Mouse (Mus musculus) left cerebral cortex, postnatal 4 days (tissue): ENCODE measurements at regions not wholly inside any gene's neighbourhood (a gene's known extent, or its start where the extent isn't known, plus 50 kb on each side); places are given as distances from the start of the nearest gene placed in this dataset.

Experiments used
- DNase-seq: peaks from one replicate; pipeline ENCODE4 v3.0.0-alpha.2; 2022
- intact Hi-C: fragments of 180-260 bp; cut with DNase I; formaldehyde crosslinking; loops from one replicate; pipeline ENCODE4 v1.15.1; 2025

DNA sequence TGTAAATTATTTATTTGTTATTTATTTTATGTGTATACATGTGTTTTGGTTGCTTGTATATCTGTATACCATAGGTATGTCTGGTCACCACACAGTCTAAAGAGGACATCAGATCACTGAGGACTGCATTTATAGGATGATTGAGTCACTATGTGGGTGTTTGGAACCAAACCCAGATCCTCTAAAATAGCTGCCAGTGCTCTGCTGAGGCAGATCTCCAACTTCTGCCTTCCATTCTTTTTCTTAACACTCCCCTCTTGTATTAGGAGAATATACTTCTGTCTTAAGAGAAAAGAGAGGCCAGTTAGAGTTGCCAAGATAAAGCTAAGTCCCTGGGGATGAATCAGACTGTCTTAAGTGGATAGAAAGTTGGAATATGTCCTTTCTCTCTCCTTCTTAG lies 424.2 kb downstream of the Cntn6 start:
- intact Hi-C loops = no loop called here
- no peak for DNase-seq

DNA sequence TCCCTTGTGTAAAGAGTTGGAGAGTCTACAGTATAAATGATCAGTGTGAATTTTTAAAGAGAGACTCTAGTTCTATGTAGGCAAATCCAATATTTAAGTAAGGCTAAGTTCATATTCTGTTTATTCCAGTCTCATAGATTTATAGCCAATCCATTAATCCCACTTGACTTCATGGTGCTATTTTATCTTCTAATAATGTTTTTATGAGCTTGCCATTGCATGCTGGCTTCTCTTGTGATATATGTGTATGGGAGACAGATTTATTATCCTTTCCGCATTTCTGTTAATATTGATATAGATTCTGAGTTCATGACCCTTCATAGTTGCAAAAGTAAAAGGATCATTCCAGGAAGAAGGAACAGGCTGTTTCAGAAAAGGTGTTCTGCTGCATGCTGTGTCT lies 430.0 kb downstream of the Cntn6 start:
- no peak for DNase-seq
- intact Hi-C loops = no loop called here

DNA sequence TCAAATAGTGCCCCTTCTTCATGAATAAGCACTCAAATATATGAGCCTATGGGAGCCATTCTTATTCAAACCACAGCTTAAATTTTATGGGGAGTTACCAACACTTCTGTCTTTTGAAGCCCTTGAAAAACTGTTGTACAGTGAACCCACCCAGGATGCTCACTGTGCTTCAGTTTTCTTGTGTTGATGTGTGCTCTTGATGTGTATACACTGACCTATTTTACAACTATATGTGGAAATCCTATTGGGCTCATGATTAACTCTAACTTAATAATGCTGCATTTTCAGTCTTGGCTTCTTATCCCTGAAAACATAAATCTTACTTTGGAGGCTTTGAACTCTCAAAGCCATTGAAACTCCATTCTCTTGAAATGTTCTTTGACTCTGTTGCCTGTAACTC lies 433.5 kb downstream of the Cntn6 start:
- no peak for DNase-seq

GRCm38 (mm10) chr6:104930284-104930683 lies 437.7 kb downstream of the Cntn6 start:
- intact Hi-C loops = no loop called here
- DNase-seq = no peak

More for the DNA sequence above, 433.5 kb downstream of the Cntn6 start:
- intact Hi-C loops = no loop called here

- no peak for DNase-seq
- intact Hi-C loops = no loop called here
Measured at GRCm38 (mm10) chr6:104932153-104932552, 439.6 kb downstream of the Cntn6 start.

GRCm38 (mm10) chr6:104939134-104939533 lies 446.5 kb downstream of the Cntn6 start:
- no peak for DNase-seq
- intact Hi-C loops = no loop called here

DNA sequence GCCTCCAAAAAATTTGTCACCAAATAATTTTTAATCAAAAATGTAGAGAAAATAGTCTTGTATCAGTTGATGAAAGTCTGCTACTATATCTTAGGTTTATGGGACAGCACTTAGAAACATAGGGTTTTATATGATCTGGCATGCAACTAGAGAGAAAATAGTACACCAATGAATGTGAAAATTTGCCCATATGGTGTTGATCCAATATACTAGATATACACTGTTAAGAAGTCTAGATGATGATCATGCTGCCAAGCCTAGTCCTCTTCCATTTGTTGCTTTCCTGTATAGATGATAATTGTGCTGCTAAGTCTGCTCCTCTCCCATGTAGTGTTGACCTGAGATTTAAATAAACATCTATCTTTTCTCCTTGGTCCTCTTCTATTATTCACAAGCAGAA lies 481.9 kb downstream of the Cntn6 start:
- no peak for DNase-seq
- intact Hi-C loops = no loop called here

- DNase-seq = no peak
- intact Hi-C loops = no loop called here
Measured at GRCm38 (mm10) chr6:104984144-104984543, 491.6 kb downstream of the Cntn6 start.

DNA sequence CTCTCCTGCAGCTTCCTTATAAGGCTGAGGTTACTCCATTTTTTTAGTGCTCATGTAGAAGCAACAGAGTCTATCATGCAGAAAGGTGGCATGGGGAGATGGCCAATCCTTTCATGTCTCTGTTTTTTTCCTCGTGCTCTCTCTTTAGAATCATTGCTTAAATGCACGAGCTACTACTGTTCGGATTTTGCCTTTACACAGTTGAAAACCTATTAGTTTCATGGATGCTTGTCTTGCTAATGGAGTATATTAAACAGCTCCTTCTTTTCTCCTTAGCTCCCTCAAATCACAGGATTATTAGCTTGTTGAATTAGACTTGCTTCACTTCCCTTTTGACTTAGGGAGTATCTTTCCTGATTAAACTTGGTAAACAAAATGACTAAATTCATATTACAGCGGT lies 497.3 kb downstream of the Cntn6 start:
- intact Hi-C loops = no loop called here

GRCm38 (mm10) chr6:104990366-104990765 lies 497.8 kb downstream of the Cntn6 start:
- intact Hi-C loops = no loop called here
- no peak for DNase-seq

More for the DNA sequence above, 497.3 kb downstream of the Cntn6 start:
- no peak for DNase-seq

DNA sequence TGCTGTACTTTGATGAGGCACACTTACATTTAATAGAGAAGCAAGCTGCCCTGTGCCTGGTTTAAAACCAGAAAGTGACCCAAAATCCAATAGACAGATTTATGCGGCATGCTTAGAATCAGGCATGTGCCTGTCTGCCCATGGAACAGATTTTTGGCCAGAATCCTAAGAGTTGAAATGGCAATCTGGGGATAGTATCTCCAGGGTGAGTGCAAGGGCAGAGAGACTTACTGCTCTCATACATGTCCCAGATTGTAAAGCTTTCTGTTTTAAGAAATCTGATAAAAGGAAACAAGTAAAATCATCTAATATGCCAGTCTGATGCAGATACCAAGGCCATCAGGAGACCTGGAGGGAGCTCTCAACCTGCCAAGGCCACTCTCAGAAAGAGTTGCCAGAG lies 507.0 kb downstream of the Cntn6 start:
- no peak for DNase-seq
- intact Hi-C loops = no loop called here

GRCm38 (mm10) chr6:105020672-105021071 lies 528.1 kb downstream of the Cntn6 start:
- DNase-seq = no peak
- intact Hi-C loops = no loop called here

DNA sequence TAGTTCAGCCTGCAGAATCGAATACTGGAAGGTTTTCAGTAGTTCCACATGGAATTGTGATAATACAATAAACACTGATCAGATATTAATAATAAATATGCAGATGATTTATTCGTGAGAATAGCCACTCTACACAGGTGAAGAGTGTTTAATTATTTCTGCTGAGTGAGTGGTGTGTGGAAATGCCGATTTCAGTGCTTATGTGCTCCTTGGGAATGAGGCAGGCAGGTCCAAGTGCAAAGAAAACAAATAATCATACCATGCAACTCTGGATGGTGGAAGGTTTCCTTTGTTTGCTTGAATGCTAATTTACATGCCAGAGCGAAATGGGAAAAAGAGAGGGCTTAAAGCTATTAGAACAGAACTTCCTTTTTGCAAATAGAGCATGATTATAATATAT lies 528.6 kb downstream of the Cntn6 start:
- no peak for DNase-seq
- intact Hi-C loops = no loop called here

GRCm38 (mm10) chr6:105066146-105066545 lies 573.6 kb downstream of the Cntn6 start:
- intact Hi-C loops = no loop called here
- no peak for DNase-seq

- peak; percentile 53 for DNase-seq
- intact Hi-C loops = no loop called here
Measured at GRCm38 (mm10) chr6:105090882-105091281, 586.6 kb upstream of the Cntn4 start.
